Comparison of ENCODE assay signal across 8 mouse cellular contexts in the genomic region with DNA sequence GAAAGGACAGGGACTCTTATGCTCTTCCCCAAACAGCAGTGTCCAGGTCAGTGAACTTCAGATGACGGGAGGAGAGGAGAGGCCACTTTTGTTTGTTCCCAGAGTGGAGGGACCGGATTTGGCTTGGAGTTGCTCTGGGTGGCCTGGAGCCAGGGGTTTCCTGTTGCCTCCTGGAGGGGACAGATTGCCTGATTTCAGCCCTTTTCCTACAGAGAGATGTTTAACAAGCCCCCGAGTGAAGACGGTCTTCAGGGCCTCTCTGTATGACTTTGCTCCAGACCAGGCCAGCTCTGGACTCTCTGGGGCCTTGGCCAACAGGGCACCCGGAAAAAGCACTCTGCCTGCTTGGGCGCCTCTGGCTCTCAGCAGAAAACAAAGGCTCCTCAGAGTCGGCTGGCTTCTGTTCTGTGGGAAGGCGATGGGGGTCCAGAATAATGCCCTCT. TPM values are rescaled to one million over a fixed set of nuclear protein-coding genes. Genes with fewer than 3 reads are reported as not detected.
A peak's percentile ranks its signal among the peaks of the same experiment; 100 is the strongest.
DNase-seq lines count a peak whose midpoint lies in the region; ATAC-seq lines count a peak whose summit lies in the region.

No protein-coding gene starts in this region.

- WGBS in forebrain, embryonic 13.5 days: 23% methylated on average over 8 of the region's 8 CpGs
- 63% methylated on average over 8 of the region's 8 CpGs for WGBS in limb, embryonic 12.5 days
- 20% methylated on average over 8 of the region's 8 CpGs for WGBS in midbrain, embryonic 15.5 days

- no peaks in the 10 kb centered on the region for H3K9me3 ChIP-seq in forebrain, embryonic 13.5 days (replicated peaks)
- H3K9me3 ChIP-seq in limb, embryonic 12.5 days: no peaks in the 10 kb centered on the region
- H3K9me3 ChIP-seq in midbrain, embryonic 15.5 days: no peaks in the 10 kb centered on the region

- peak overlapping the region; percentile 25 for H3K27ac ChIP-seq in forebrain, embryonic 13.5 days
- H3K27ac ChIP-seq in limb, embryonic 12.5 days: no peak overlapping the region
- peak overlapping the region; percentile 84 for H3K27ac ChIP-seq in midbrain, embryonic 15.5 days

- H3K4me1 ChIP-seq in forebrain, embryonic 13.5 days: peaks cover 53% of the 10 kb centered on the region
- peaks cover 51% of the 10 kb centered on the region for H3K4me1 ChIP-seq in limb, embryonic 12.5 days (replicated peaks)
- peaks cover 46% of the 10 kb centered on the region for H3K4me1 ChIP-seq in midbrain, embryonic 15.5 days

- H3K36me3 ChIP-seq in forebrain, embryonic 13.5 days (ENCODE audit: poor library complexity, severe bottlenecking): peaks cover 52% of the 10 kb centered on the region
- H3K36me3 ChIP-seq in limb, embryonic 12.5 days: peaks cover 24% of the 10 kb centered on the region
- H3K36me3 ChIP-seq in midbrain, embryonic 15.5 days (replicated peaks): peaks cover 13% of the 10 kb centered on the region

- H3K9ac ChIP-seq in forebrain, embryonic 13.5 days: peak overlapping the region; percentile 82
- H3K9ac ChIP-seq in limb, embryonic 12.5 days (replicated peaks): no peak overlapping the region
- peak overlapping the region; percentile 65 for H3K9ac ChIP-seq in midbrain, embryonic 15.5 days

- no peak for ATAC-seq in forebrain, embryonic 13.5 days
- no peak for ATAC-seq in limb, embryonic 12.5 days (ENCODE audit: insufficient number of reproducible peaks, insufficient read depth, low FRiP score, low TSS enrichment, low read depth)
- no peak for ATAC-seq in midbrain, embryonic 15.5 days (replicated peaks)

- H3K27me3 ChIP-seq in forebrain, embryonic 13.5 days: peaks cover 5% of the 10 kb centered on the region; the same call in 1 of the 2 replicates
- peaks cover 70% of the 10 kb centered on the region for H3K27me3 ChIP-seq in limb, embryonic 12.5 days
- H3K27me3 ChIP-seq in midbrain, embryonic 15.5 days (replicated peaks): no peaks in the 10 kb centered on the region

- DNase-seq in right cerebral cortex, postnatal 10 days (ENCODE audit: low spot score in 2 of 2): peak; percentile 72 to 80
- no peak for DNase-seq in right cerebral cortex, postnatal 36 days (ENCODE audit: low spot score in 2 of 2)
- peak; percentile 78 for DNase-seq in heart, postnatal 4 days
- DNase-seq in thymus, postnatal 14 days: no peak
- DNase-seq in thymus, adult 18-20 months: no peak

- peak overlapping the region; percentile 66 for H3K4me3 ChIP-seq in forebrain, embryonic 13.5 days
- peak overlapping the region; percentile 52 for H3K4me3 ChIP-seq in limb, embryonic 12.5 days (replicated peaks)
- peak overlapping the region; percentile 71 for H3K4me3 ChIP-seq in midbrain, embryonic 15.5 days

- H3K4me2 ChIP-seq in forebrain, embryonic 13.5 days: peak overlapping the region; percentile 84
- peak overlapping the region; percentile 76 for H3K4me2 ChIP-seq in limb, embryonic 12.5 days
- H3K4me2 ChIP-seq in midbrain, embryonic 15.5 days: peak overlapping the region; percentile 62

RNA-seq across cellular contexts. Expression of gene Crip2, which starts 1.5 kb away (rescaled TPM):
- polyA plus RNA-seq in forebrain, embryonic 13.5 days (2015; fragmentation: Nextera tagmentation; extraction: Ambion mirVana): 314 and 328 TPM in 2 replicates
- total RNA-seq in heart, postnatal 4 days (2021): 1,000 to 10,000 TPM; 1,189 to 1,285 TPM
- polyA plus RNA-seq in limb, embryonic 12.5 days (2016; fragmentation: Nextera tagmentation; extraction: Ambion mirVana): 51.4 and 53.7 TPM in 2 replicates
- polyA plus RNA-seq in midbrain, embryonic 15.5 days (2015; fragmentation: Nextera tagmentation; extraction: Ambion mirVana): 370 and 393 TPM in 2 replicates

RNA-seq across cellular contexts. Expression of gene Crip1, which starts 4.6 kb away (rescaled TPM):
- 35.9 and 40.0 TPM in 2 replicates for polyA plus RNA-seq in forebrain, embryonic 13.5 days (2015; fragmentation: Nextera tagmentation; extraction: Ambion mirVana)
- total RNA-seq in heart, postnatal 4 days (2021): 100 to 1,000 TPM; 301 to 312 TPM
- 71.0 and 73.2 TPM in 2 replicates for polyA plus RNA-seq in limb, embryonic 12.5 days (2016; fragmentation: Nextera tagmentation; extraction: Ambion mirVana)
- polyA plus RNA-seq in midbrain, embryonic 15.5 days (2015; fragmentation: Nextera tagmentation; extraction: Ambion mirVana): 23.7 and 27.3 TPM in 2 replicates

RNA-seq across cellular contexts. Expression of gene Tedc1, which starts 14.7 kb away (rescaled TPM):
- 32.2 and 41.2 TPM in 2 replicates for polyA plus RNA-seq in forebrain, embryonic 13.5 days (2015; fragmentation: Nextera tagmentation; extraction: Ambion mirVana)
- 10 to 100 TPM in 1 of 2 experiments, 1 to 10 TPM in 1; 9.4 to 10.3 TPM for total RNA-seq in heart, postnatal 4 days (2021)
- 44.1 and 44.6 TPM in 2 replicates for polyA plus RNA-seq in limb, embryonic 12.5 days (2016; fragmentation: Nextera tagmentation; extraction: Ambion mirVana)
- polyA plus RNA-seq in midbrain, embryonic 15.5 days (2015; fragmentation: Nextera tagmentation; extraction: Ambion mirVana): 12.7 and 16.3 TPM in 2 replicates

RNA-seq across cellular contexts. Expression of gene Mta1, which starts 43.5 kb away (rescaled TPM):
- polyA plus RNA-seq in forebrain, embryonic 13.5 days (2015; fragmentation: Nextera tagmentation; extraction: Ambion mirVana): 19.5 and 20.2 TPM in 2 replicates
- 10 to 100 TPM; 55.2 to 61.3 TPM for total RNA-seq in heart, postnatal 4 days (2021)
- 19.3 and 20.5 TPM in 2 replicates for polyA plus RNA-seq in limb, embryonic 12.5 days (2016; fragmentation: Nextera tagmentation; extraction: Ambion mirVana)
- 17.2 and 18.1 TPM in 2 replicates for polyA plus RNA-seq in midbrain, embryonic 15.5 days (2015; fragmentation: Nextera tagmentation; extraction: Ambion mirVana)

RNA-seq across cellular contexts. Expression of gene Tmem121, which starts 44.2 kb away (rescaled TPM):
- 23.9 and 27.8 TPM in 2 replicates for polyA plus RNA-seq in forebrain, embryonic 13.5 days (2015; fragmentation: Nextera tagmentation; extraction: Ambion mirVana)
- total RNA-seq in heart, postnatal 4 days (2021): 1 to 10 TPM; 1.4 to 1.5 TPM
- 17.5 and 18.7 TPM in 2 replicates for polyA plus RNA-seq in limb, embryonic 12.5 days (2016; fragmentation: Nextera tagmentation; extraction: Ambion mirVana)
- 44.9 and 50.6 TPM in 2 replicates for polyA plus RNA-seq in midbrain, embryonic 15.5 days (2015; fragmentation: Nextera tagmentation; extraction: Ambion mirVana)

Comparison
In these comparisons a context has a peak if more than half of its experiments do, and no peak if none do; other contexts are left out.
1. DNase-seq: peak in right cerebral cortex, postnatal 10 days (2 of 2) and heart, postnatal 4 days (single experiment); none in right cerebral cortex, postnatal 36 days (0 of 2), thymus, postnatal 14 days (single experiment) and thymus, adult 18-20 months (0 of 2).
2. Peak in every context shown above with its lines, with median percentiles within 50 percentile points of each other: H3K4me2 ChIP-seq and H3K4me3 ChIP-seq.